Mouse (Mus musculus) spleen, postnatal 10 days (tissue): ENCODE measurements around the gene Camta1.

Experiments
- DNase-seq, 2 experiments: peaks; one replicate each; pipeline ENCODE4 v3.0.0; 2021 to 2022; ENCODE audit warnings: low spot score in 2 of 2

Gene Camta1

DNA sequence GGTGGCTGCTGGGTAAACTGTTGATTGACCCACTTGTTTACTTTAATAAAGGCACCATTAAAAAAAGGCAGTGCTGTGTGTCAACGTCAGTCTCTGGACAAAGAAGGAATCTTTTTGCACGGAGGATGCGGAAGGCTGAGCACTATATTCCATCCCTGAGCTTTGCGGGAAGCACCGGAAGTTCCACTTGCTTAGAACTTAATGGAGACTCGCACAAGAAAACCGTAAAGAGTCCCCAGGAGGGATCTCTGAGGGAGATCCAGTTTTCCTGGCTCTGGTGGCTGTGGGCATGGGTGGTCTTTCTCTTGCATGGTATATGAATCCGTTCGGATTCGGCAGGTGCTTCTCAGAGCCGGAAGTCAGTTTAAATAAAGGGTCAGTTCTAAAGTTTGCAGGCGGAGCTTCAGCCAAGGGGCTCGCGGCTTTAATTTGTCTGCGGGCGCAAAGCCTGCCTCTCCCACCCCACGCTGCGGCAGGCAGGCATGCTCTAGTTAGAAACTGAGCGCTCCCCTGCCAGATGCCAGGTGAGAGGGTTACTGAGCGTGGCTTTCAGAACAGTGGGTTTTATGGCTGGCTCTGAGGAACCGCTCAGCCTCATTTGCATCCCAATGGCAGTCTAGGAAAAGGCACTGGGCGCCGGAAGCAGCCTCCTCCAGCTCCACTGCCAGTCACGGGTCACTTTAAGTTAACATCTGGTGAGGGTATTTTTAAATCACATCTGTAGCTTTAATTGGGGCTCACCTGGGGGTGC lies 474.8 kb downstream of the Camta1 start:
- DNase-seq, result no peak

DNA sequence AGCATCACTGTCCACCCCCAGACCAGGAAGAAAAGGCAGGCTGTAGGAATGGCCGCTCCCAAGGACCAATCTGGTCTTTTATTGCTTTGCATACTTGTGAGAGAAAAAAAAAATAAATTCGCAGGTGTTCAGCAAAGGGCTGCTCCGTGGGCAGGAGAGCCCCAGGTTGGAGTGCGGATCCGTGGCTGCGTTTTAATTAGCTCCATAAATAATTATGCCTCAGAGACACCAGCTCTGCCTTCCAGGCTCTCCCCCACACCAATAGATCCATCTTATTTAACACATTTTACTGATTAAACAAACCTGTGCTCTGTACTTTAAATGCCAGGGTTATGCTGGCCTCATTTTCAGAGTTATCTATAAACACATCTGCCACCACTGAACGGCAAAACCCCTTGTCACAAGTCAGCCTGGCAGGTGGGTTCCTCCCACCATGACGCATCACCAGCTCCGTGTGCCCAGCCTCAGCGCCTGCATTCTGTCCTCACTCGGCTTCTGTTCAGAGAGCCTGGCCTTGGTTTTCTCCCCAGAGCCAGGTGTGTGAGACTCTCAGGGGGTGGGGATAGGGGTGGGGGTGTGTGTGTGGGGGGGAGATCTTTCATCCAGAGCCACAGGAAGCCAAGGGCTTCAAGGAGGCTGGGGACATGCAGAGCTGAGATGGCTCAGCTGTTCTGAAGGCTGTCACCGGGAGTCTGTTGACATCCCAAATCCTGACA lies 475.5 kb downstream of the Camta1 start:
- no peak for DNase-seq

DNA sequence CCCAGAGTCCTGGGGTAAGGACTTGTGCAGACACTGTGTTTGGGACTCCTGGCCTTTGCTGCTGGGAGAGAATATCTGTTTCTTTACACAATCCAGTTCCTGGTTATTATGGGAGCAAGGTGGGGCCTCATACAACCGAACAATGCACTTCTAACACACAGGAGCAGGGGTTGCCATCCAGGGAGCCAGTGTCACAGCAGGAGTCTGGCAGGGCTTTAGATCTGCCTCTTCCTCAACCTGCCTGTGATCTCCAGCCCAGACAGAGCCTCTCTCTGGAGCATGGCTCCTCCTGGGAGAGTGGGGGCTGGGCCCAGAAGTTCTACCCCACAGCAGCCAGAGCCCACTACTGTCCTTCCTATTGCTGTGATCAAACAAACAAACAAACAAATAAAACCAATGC lies 483.9 kb downstream of the Camta1 start:
- DNase-seq, result no peak

DNA sequence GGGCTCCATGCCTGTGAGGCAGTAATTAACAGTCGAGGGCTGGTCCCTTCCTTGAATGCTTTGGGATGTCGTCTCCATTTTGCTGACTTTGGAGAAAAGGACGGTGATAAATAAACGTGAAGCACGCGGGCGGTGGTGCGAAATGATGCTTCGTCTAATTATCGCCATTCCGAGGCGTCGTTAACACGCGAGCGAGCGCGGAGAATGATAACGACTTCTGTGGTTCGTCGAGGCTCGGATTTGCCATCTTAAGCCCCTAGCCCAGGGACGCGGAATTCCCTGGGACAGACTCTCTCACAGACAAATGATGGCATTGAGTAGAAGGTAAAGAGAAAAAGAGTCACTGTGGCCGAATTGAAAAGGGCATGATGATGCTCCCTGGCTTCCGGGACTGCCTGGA lies 485.4 kb downstream of the Camta1 start:
- DNase-seq, result no peak

DNA sequence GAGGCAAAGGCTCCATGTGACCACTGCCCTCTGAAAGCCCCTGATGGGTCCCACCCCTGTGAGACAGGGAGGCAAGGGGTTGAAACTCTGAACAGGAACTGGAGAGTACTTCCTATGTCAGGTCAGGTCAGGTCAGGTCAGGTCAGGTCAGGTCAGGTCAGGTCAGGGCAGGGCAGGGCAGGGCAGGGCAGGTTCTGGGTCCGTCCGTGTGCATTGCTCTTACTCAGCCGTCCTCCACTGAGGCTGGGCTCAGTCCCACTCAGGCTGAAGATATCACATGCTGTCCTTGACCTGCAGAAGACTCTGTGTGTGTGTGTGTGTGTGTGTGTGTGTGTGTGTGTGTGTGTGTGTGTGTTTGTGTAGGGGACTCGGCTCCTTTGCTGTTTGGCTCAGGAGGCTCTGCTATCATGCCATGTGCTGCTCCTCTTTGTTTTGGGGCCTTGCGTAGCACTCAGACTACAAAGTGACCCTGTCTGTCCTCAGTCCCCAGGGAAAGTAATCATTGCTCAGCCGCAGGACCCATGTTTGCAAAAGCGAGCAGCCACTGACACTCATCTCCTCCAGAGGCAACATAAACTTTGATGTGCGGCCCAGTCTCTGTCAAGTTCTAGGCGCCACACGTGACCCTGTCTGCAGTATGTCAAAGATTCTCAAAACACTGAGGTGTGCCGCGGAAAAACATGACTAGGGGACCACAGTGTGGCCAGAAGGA lies 488.7 kb downstream of the Camta1 start:
- no peak for DNase-seq

DNA sequence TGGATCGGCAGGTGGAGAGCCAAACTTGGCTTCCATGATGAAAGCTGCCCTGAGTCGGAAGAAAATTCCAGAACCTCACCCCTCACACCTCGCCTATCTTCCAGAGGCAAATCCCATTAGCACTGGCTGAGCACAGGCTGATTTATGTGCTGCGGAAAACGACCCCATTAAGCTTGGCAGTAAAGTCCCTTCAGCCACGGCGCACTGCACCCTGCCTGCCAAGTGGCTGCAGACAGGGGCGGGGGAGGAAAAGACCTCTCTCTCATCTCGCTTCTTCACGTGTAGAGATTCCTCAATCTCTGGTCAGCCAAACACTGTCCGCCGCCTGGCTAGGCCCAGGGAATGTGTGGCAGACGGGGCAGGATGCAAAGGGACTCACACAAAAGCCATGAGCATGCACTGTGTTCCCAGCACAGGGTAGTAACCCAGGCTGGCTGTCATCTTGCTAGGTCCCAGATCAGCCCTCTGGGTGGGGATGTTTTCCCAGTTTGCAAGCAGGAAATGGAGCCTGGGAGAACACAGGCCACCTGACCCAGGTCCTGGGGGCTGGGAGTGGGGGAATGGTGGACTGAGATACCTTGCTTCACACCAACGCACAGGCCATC lies 494.6 kb downstream of the Camta1 start:
- DNase-seq, result no peak

DNA sequence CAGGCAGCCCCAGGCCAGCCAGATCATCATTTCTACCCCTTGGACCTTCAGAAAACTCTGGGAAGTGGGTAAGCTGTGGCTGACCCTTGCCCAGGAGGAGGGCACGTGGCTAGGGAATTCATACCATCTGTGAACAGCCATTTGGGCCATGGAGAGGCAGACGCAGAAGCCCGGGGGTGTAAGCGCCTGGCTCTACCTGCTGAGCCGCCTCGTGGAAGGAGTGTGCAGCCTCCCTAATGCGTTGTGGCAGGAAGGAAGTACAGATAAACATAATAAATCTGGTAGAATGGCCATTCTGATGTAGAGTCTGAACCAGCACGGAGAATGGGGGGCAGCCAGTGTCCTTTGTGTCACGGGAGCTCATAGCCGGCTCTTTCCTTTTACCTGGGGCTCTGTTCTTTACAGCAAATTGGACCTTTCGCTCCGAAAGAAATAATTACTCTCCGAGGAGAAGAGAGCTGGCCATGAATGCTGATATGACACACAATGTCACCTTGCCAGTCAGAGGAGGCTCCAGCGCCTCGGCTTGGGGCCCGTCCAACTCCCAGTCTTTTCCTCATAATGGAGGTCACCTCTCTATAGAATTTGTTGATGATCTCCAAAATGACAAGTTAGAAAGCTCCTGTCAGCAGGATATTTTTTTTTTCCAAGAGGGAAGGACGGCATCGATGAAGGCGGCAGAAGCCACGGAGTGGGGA lies 500.6 kb downstream of the Camta1 start:
- DNase-seq, result no peak

DNA sequence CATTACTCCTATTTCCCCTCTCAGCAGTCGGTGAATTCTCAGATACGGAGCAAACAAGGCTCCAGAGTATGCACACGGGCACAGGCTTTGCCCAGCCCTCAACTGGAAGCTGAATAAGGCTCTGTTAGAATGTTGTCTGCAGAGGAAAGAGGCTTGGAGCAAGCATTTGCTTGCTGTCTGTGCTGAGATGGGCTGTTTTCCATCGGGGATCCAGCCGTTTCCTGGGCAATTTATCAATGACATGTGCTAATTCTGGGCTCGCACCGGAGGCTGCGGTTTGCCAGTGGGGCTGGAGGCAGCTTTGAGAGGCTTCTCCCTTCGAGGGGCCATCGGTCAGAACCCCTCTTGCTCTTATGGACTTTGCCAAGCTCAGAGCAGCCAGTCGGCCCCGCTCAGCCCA lies 506.2 kb downstream of the Camta1 start:
- DNase-seq, result no peak

DNA sequence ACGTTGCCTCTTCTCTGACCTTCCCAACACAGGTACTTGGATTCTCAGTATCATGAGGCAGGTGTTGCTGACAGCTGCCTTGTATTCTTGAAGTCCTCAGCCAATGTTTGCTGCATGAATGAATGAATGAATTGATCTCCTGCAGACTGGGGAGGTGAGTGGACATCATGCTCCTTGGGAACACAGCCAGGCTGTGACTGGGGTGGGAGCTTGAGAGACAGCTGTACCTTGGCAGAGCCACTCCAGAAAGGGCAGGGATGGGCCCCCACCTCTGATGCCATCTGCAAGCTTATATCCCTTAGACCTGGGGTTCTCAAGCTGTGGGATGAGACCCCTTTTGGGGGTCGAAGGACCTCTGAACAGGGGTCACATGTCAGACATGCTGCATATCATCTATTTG lies 508.9 kb downstream of the Camta1 start:
- DNase-seq, result no peak

DNA sequence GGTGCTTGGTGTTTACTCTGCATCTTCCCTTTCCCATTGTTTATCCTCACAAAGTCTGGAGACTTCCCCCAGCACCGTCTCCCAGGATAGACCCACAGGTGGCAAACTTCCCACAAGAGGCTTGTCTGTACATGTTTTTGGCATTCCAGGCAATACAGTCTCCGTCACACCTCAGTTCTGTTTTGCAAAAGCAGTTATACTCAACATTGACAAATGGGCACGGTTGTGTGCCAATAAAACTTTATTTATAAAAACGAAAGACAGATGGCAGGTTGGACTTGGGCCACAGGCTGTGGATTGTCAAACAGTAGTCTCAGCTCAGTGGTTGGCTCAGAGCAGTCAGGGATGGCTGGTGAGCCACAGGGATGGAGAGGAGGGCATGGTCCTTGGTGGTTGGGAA lies 509.4 kb downstream of the Camta1 start:
- DNase-seq, result no peak

DNA sequence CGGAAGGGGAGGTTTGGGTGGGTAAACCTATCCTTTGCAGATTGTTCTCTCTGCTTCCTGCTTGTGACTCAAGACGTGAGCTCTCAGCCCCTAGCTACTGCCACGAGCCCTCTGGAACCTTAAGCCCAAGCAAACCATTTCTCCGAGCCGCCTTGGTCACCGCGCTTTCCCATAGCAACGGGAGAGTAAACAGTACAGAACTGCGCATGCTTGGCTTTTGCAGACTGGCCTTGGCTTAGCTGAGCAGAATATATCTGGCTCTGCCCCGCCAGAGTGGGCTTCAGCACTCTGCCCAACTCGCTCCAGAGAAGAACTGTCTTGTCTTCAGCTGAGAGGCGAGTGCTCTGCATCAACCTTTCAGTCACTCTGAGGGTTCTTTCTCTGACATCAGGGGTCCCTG lies 509.9 kb downstream of the Camta1 start:
- no peak for DNase-seq

DNA sequence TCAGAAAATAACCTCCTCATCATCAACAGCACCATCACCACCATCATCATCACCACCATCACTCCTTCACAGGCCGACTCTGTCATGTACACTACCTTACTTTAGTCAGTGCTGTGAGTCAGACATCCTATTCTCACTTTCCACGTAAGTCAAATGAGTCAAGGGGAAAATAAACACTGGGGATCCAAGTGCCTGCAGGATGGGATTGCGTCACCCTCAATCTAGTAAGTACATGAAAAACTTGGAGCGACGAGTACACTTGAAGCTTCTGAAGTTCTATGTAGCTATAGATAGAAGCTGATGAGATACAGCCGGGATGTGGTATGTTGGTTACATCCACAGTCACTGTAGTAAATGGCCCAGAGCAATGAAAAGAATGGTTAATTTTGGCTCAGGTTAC lies 514.1 kb downstream of the Camta1 start:
- DNase-seq, result no peak

DNA sequence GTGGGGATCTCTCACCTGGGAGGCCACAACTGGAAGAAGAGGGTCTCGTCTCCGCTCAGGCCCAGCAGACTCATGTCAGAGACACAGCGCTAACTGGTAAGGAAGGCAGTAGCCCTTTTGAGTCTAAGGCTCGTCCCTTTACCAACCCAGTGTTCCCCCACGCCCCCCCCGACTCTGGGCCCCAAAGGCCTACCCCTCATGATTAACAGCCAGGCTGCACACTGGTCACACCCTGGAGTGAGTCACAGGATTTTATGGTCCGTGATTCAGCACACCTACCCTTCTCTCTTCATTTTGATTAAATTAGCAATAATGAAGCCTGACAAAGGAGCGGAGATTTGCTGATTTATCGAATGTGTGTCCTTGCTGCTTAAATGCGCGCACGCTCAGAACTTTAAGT lies 515.0 kb downstream of the Camta1 start:
- DNase-seq, result no peak

DNA sequence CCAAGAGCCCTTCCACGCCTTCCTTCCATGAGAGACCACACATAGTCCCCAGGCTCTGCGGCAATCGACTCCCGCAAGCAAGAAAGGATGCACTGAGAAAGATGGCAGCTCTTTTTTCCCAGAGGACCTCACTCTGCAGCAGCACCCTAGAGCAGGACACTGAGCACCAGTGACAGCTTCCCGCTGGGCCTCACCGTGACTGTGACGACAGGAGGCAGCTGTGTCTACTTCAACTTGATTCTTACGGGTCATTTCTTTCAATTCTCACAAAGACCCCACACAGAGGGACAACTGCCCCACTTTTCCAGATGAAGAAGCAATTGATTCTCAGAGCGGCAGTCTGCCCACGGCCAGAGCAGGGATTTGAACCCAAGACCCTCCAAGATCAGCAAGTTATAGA lies 516.9 kb downstream of the Camta1 start:
- no peak for DNase-seq

DNA sequence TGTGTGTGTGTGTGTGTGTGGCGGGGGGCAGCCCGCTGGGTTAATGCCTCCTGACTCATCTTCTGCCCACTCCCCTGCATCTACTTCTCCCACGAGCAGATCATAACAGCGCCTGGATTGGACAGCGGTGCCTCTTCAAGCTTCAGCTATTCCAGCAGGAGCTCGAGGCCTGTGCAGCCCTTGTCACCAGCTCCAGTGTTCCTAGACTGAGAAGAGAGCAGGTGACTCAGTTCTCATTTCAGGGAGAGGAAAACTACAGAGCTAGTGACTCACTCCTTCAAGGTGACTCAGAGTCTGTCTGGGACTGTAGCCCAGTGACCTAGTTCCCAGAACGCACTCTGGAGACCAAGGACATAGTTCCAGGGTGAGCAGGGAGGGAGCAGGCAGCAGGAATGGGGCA lies 522.3 kb downstream of the Camta1 start:
- no peak for DNase-seq

DNA sequence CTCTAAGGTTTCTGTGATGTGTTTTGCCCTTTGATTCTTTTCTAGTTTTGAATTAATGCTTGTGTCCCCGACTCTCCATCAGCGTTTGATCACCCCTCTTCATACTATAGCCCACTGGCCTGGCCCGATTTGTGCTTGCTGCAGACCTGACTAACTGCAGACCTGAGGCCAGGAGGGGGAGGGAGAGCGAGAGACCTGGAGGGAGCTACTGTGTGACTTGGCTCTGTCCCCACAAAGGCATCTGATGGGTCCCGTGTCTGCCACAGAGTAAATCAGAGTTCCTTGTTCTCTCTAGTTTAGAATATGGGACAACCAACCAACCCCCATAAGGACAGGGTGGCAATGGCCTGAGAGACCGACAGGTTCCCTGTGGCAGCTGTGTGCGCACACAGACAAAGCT lies 522.7 kb downstream of the Camta1 start:
- no peak for DNase-seq

DNA sequence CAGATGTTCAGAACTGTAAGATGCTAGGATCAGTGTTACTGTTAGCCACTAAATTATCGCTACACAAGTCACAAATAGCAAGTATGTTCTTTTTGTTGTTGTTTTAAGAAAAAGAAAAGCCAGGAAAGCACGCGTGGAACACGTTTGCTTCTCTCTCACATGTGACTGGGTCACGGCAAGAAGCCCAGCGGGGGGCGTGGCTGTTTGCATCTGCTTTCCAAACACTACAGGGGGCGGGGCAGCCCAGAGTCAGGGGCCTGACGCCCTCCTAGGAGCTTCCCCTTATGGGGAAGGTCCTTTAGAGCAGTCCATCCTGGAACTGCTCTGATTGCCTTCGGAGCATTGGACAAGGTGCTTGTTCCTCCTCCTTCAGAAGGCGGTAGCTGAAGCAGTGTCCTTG lies 524.1 kb downstream of the Camta1 start:
- DNase-seq, result no peak

DNA sequence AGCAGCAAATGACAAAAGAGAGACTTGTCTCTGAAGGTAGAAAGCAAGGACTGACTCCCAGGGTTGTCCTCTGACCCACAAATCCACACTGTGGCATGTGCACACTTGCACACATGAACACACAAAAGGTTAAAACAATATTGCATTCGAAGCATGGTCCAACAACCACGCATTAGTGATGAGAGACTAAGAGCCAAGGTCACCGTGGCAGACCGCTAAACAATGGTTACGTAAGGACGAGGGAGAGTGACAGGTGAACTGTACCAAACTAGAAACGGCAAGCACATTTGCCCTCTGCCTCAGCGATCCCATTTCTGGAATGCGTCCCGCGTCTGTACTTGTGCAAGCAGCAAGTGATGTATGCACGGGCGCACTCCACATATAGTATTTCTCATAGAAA lies 525.3 kb downstream of the Camta1 start:
- DNase-seq, result no peak

DNA sequence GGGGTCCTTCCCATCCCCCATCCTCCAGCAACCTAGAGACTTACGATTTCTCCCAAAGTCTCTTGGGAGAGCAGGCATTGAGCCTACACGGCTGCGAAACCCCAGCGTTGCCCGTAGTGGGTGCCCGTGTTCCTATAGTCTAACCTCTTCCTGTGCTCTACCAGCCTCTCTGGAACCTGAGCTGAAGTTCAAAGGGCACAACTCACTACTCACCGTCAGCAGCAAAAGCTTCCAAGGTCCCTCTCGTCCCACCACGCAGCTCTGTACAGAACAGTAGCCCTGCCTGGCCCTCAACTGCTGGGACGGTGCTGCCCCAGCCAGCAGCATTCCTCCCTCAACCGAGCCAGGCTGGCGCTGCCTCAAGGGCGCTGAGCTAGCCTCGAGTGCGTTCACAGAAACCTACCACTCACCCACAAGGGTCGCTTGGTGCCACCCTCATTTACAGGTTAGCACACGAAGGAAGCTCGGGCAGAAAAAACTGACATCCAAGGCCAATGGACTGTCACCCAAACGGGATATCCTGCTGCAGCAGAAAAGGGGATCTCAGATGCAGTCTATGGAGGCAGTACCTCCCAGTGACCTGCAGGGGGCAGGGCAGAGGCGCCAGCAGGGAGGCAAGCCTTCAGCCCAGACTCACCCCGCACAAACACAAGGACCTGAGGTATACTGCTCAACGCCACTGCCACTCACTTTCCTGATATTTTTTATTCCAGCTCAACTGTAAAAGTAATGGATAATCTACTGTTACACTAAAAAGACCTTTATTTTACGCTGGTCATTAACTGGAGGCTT lies 526.5 kb downstream of the Camta1 start:
- no peak for DNase-seq

DNA sequence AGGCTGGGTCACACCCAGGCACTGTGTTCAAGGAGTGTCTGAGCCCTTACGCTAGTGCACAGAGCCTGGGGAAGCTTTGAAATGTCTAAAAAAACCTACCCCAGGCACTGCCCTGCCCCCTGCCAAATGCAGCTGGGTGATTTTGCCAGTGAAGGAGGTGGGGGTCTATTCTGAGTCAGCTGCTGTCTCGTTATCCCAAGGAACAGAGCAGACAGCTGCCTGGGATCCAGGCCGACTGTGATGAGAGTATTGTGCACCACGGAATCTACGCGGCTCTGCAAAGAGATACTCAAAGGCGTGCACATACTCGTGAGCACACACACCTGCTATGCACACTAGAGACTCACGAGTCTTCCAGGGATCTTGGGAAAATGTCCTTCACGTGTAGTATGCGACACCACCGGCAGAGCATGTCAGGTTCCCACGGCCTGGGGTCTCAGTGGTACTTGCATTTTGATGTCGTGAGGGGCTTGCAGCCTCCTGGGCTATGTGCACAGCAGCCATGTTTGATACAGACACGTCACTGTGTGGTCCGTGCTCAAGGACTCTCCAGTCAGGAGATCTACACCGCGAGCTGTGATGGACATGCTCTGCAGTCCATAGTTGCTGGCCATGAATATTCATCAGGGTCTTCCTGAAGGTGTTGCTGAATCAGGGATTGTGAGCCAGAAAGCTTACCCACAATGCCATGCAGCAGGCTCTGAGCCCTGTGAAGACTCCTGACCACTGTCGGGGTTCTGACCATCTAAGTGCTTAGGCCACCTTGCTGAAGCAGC lies 529.4 kb downstream of the Camta1 start:
- no peak for DNase-seq
